Mouse (Mus musculus): ENCODE results near the gene Ptprd. TPM values are rescaled to one million over a fixed set of nuclear protein-coding genes. Genes with fewer than 3 reads are reported as not detected.
"Not testable (repeated sequence)": the region's sequence is repeated elsewhere in the genome, so short reads cannot be mapped to it uniquely, and the experiment has no call there.

Ptprd gene
- total RNA-seq, 2 experiments from 2014 or later = 3.0 to 4.7 TPM

DNA sequence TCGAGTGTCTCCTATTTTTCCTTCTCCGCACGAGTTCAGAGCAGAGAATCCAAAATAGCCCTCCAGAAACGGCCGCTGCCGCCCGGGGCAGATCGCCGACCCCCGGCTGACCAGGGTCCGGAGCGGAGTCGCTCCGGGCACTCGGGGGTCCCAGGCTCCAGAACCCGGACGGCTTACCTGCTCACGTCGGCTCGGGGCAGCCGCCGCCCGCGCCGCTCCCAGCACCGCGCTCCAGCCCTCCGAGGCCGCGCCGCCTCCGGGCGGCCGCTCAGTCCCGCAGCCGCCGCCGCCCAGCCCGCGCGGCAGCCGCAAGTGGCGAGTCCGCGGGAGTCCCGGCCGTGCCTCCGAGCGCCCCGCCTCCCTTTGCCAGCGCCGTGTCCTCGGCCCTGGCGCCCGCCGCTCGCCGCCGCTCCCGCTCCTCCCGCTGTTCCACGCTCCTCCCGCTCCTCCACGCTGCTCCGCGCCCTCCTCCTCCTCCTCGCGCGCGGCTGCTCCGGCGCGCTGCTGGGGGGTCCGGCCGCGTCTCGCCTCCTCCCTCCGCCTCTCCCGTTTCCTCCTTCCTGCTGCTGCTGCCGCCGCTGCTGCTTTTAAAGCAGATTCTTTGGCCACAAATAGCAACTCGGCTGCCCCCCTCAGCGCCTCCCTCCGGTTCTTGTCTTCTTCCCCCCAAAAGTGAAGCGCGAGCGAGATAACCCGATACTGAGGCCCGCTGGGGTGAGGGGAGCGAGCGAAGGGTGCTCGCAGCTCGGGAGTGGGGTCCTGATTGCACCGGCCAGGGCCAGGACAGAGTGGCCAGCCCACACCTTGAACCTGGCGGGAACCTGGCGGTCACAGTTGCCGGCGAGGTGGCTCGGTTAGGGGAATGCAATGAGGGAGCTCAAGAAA is 1762.1 kb downstream of the Ptprd start:
- DNase-seq (ENCODE audit: low spot score) = peak; percentile 53

DNA sequence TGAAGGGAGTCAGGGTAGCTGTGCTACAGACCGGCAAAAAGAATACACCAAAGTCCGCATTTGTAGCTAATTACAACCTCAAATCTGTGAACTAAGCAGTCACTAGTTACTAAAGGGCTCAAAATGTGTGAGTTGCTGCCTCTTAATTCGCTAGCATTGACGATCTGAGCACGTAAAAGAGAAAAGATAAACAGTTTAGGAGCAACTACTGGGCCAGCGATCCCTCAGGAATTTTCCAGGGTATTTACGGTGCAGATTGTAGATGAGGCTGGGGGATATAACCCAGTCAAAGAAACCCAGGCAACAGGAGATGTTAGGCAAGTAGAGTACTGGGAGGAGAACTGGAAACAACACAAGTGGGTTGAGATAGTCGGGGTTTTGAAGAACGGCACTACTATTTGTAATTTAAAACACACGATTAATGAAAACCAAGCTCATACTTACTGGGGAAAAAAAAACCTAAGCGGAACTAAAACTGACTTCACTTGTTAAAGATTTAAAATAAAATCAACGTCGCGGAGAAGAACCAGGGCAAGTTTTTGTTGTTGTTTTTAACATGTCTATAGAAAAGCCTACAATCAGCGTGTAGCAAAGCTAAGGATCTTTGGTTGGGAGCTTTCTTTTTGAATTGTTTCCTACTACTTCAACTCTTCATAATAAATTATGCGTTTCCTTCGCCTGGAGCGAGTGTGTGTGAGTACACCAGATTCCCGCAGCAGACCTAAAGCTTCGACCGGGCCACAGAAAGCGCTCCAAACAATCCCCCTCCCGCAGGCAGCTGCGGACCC is 1762.9 kb downstream of the Ptprd start:
- no peak for DNase-seq (ENCODE audit: low spot score)

DNA sequence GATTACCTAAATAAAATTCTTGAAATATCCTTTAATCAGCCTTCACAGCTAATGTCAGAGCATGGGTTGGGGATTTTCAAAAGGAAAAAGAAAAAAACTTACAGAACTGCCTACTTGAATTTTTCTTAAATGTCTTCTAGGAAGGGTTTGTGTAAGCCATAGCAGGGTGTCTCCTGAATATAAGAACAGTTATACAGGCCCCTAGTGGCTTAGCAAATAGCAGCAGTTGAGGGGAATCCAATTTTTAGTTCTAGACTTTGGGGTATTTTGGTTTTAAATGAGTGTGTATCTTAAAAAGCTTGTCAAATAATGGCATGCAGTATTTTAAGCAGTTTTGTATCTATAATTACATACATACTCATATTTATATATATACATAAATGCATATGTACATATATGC is 1764.4 kb downstream of the Ptprd start:
- no peak for DNase-seq (ENCODE audit: low spot score)

DNA sequence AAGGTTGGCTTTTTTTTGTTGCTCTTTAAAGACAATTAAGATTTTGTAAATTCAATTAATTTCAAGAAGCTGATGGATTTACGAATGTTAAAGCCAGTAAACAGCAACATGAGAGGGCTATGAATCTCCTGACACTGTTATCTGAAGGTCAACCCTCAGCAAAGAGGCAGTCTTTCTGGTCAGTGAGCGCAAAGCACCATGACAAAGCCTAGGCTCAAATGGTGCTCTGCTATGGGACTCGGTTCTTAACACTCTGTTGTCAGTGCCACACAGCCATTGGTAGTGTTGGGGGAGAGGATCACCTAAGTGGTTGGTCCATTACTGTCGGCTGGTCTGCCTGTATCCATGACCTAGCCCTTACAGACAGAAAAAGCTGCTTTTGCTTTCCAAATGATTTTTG is 1767.0 kb downstream of the Ptprd start:
- DNase-seq (ENCODE audit: low spot score) = no peak

DNA sequence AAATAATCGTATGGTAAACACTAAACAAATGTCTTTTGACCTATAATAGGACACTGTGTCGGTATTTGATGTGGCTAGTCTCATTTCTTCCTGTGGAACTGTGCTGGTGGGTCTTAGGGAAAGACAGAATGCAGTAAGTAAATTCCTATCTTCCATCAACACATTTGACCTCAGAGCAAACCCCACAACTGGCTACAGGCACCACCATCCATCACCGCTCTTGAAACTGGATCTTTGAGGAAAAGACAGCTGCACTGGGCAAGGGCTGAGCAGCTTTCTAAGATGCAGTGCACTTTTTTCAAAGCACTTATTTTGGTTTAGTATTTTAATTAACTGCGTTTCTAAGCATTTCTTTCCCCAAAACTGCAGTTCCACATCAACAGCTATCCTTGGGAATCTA is 1768.2 kb downstream of the Ptprd start:
- DNase-seq (ENCODE audit: low spot score) = no peak

DNA sequence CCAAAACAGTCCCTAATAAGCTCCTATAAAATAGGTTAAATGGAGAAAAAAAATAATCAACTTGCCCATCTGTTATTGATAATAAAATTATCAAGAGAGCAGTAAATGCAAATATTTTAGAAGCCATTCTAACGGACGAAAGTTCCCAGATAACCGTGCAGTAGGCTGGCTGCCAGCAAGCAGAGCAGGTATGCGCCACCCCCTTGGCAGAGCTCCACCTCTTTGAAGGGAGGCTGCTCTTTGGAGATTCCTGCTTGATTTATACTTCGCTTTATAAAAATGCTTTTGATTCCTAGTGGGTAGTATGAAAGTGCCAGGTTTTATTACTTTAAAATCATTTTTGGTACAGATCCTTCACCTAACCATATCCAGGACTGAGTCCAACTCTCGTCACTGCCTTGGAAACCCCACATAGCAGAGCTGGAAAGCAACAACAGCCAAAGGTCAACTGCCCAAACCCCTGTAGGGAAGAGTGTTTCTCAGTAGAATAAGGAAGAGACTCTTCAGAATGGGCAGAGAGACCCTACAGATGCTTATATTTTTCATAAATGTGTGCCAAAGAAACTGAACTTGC is 1770.9 kb downstream of the Ptprd start:
- DNase-seq (ENCODE audit: low spot score) = no peak

DNA sequence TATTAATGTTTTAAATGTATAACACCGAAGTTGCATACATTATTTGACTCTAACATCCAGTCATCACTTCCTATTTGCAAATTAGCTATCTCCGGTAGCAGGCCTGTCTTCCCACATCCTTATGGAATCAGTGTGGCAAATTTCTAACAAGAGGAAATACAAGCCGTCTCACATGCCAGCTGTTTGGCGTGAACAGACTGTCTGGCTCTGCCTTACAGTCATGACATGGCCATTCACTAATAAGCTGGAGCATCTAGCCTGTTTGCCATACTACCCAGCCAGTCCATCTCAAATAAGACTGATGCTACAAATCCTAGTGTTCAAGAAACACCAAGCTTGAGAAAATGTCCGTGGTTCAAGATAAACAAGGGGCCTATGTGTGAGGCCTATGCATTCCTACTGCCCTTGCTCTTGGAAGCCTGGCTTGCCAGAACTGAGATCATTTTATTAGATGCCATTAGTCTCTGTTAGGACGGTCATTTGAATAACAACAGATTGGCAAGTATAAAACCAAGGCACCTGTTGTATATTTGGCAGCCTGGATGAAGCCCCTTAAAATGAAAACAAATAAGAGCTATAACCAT is 1773.2 kb downstream of the Ptprd start:
- no peak for DNase-seq (ENCODE audit: low spot score)

DNA sequence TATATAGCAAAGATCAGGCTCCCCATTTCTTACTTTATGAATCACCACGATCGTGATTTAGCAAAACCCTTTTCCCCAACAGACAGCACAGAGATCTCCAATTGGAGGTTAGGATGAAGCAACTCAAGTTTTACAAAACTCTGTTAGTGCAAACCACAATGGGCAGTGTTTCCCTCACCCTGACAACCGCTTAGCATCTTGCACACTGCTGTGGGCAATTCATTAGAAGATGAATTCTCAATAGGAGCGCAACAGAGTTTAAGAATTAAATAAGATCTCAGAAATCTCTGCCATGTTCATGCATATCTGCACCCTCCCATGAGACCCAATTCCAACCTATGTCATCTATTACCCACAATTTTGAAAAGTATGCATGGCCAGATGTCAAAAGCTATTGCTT is 1773.7 kb downstream of the Ptprd start:
- no peak for DNase-seq (ENCODE audit: low spot score)

DNA sequence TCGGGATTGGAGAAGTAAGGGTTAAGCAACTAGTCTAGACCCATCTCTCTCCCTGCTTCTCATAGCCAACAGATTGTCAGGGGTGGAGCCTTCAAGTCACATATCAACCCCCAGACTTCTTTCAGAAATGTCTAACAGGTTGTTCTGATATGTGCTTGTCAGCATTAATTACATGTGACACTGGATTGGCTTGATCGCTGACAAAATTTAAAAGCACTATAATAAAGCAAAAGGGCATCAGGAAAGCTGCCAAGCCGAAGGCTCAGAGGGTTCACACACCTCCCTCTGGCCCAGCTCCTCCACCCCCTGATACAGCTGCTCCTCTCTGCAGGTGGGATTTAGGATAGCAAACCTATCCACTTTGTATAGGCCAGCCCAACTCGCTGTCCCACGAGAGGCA is 1775.8 kb downstream of the Ptprd start:
- DNase-seq (ENCODE audit: low spot score) = no peak

DNA sequence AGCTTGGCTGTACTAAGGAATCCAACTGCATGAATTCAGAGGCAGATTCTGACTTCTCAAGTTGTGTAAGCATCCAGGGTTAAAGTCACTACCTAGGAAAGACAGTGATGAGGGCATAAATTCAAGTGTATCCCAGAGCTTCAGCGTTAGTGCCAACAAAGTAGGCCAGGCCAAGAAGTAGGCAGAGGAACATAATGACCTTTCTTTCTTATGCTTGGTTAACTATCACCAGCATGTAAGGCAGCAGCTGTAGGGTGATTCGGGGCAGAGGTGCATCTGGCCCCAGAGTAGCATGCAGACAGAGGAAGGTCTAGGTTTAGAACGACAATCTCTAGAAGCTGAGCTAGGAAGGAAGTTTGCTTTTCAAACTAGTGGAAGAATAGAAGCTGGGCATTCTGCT is 1782.0 kb downstream of the Ptprd start:
- DNase-seq (ENCODE audit: low spot score) = no peak

DNA sequence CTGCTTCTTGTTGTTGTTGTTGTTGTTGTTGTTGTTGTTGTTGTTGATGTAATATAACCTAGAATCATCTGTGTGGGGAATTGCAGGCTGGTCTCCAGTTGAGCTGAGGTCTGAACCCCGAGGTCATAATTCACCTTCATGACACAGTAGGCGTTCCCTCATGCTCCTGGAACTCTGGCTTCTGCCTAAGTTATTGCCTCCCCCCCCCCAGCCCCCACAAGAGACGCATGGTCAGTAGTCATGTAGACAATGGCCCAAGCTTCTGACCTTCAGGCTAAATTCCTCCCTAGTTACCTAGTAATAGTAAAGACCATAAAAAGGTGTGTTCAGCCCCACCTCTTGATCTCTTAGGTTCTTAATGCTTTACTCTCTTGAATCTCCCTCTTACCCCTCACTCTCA is 1784.7 kb downstream of the Ptprd start:
- DNase-seq (ENCODE audit: low spot score) = not testable (repeated sequence)

DNA sequence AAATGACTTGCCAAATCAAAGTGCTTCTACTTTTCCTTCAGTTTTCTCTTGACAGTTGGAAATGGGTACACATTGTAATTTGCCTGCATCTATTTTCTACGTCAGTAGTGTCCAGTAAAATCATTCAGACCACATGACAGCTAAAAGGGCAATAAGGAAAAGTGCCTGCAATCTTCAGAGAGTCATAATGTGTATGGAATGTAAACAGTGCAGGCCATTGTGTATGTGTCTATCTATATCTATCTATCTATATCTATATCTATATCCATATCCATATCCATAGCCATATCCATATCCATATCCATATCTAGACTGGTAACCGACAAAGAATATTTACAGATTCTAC is 1786.6 kb downstream of the Ptprd start:
- no peak for DNase-seq (ENCODE audit: low spot score)

DNA sequence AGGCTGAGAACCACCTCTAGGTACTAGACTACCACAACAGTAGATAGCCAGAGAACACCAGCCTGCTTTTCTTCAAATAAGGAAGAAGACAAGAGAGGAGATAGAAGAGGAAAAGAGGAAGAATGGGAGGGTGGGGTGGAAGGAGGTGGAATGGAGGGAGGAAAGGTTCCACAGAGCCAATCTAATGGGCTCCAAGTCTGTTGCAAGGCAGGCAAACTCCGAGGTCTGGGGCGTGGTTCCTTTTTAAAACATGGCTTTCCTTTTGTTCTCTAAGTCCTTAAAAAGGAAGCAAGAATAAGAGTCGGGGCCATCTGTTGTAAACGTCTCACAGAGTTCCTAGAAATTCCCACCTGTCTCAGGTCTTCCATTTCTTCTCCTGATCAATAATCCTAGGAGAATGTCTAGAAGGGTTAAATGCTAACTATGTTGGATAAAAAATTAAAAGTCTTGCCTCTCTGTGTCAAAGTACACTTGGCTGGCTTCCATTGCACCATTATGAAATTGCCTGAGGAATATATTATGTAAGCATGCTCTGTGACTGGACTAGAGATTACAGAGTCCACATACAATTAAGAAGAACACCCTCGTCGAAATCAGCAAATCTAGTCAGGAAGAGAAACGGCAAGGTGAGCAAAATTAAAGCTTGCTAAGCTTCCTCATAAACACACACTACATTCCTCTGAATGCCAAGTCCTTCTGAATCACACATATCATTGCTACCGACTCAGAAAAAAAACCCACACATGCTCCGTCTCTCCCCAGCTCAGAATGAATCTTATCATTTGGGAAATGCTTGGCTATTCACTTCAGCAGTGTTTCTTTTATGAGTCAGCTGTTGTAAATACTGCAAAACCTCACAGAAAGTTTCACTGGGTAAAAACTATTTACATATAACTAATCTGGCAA is 1787.2 kb downstream of the Ptprd start:
- no peak for DNase-seq (ENCODE audit: low spot score)

DNA sequence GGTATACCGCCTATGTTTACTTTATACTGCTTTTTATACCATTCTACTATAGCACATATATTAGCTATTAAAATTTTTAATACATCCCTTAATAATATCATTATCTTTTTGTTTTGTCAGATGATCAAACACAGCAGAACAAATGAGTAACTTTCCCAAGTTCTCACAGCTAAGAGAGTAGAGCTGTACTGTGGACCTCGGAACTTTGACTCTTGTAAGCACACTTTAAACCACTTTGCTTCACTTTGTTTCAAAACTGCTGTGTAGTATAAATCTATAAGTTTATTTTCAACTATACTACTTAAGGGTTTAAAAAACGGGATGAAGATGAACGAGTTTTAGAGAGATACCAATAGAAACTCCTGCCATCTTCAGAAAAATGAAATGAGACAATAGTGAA is 1789.6 kb downstream of the Ptprd start:
- DNase-seq (ENCODE audit: low spot score) = no peak

DNA sequence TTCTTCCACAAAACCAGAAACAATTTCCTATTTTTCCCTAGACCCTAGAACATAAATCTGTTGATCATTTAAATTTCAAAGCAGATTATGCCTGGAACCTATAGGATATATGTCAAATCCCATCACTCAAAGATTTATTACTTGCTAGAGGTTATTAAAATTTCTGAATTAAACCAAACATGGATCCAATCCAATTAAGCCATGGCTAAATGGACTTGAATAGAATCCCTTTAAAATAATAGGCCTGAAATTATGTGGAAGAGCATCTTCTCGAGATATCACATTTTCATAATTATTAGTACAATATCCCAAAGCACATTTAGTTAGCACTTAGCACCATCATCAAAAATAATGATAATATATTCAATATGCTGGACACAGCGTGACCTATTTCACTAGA is 1792.1 kb downstream of the Ptprd start:
- DNase-seq (ENCODE audit: low spot score) = no peak

DNA sequence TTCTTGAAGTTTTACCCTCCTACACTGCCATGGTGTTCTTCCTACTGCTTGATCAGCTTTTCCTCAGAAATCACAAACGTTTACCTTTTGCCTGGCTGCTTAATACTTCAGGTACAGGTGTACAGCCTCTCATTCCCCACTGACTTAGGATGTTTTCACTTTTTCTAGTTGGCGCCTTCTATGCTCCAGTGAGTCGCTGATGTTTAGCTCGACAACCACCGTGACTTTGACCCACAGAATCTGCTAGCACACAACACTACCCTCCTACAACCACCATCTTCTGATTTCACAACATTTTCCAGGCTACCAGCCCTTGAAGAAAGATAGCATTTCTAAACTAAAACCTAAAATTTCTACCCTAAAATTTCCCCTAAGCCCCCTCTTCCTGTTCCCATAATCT is 1794.1 kb downstream of the Ptprd start:
- no peak for DNase-seq (ENCODE audit: low spot score)

DNA sequence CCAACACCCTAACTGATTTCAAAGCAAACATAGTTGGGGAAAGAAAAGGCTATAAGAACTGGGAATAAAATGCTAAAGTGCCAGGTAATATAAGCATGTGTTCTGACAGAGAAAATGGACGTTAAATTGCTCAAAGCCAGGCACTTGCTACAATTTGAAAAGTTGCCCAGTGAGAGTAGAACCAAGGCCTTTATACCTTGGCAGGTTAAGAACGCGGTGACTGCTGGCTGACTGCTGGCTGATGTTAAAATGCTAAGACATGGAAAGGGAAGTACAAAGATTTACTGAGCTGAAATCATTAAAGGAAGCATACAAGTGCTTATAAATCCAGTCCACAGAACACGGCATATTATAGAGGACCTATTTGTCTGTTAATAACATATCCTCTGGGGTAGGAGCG is 1796.1 kb downstream of the Ptprd start:
- no peak for DNase-seq (ENCODE audit: low spot score)

DNA sequence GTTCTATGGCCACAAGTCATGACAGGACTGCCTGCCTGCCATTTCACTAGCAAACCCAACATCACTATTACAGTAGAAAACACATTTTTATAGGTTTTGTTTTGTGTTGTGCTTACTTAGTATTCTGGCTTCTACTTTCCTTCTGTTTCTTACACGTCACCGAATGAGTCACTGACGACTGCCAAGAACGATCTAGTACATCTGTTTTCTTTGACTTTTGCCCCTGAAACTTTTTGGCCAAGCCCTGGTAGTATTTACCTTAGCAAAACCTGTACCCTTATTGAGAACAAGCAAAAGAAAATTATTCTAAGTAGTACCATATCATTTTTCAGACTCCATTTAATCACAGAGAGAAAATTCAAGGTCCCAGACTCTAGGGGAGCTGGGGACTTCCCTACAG is 1797.2 kb downstream of the Ptprd start:
- DNase-seq (ENCODE audit: low spot score) = no peak

DNA sequence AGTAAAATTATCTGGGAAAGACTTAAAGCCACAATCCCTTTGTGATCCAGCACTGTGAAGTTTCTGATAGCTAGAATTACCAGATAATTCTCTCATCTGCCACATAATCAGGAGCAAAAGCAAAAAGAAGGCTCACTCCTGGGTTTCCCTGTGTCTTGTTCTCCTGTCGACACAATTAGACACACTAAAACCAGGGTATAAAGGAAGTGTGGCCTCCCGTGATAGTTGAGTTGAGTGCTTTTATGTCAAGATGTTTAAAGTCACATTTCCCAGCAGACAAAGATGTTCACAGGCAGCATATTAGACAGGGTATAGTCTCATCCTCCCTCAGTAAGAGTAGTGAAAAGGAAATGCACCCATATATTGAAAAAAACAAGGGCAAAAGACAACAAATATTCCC is 1801.7 kb downstream of the Ptprd start:
- no peak for DNase-seq (ENCODE audit: low spot score)

DNA sequence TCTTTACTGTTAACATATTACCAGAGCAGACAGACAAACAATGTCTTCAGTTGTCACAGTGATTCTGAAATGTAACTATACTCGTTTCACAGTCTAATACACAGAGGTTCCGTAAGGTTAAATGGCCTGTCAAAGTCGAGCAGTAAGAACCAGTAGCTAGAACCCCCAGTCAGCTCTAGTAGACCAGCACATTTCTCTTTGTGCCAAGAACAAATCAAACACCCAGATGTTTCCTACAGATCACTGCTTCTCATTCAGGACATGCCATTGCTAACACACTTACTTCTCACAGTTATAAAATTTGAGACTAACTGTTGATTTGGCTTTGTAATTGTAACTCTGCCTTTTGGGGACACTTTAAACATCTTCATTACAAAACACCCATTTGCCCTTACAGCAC is 1802.6 kb downstream of the Ptprd start:
- no peak for DNase-seq (ENCODE audit: low spot score)

DNA sequence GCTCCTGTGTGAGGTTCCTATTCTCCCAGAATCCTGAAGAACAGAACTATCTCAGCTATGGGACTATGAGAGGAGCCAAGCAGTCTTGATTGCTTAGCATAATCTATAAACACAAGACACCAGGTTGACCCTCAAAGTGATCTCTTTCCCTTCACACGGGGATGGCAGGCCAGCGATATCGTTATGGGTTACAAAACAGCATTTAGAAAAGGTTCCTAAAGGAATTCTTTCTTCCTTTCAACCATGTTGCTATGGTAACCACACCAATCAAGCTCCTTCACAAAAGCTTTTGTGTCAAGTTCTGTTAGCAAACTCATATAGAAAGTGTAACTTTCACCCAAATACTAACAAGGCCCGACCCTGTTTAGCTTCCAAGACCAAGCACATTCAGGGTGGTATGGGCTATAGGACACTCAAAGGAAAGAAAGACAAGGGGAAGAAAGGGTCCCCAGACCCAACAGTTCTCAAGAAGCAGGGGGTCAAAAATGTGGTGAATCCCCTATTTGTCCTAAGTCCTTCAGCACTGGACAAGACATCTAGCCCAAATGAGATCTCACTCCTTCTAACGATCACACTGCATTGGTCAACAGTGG is 1805.8 kb downstream of the Ptprd start:
- DNase-seq (ENCODE audit: low spot score) = no peak

Measured in gastrocnemius, adult 18-20 months (tissue).